Mouse (Mus musculus): ENCODE measurements at regions not wholly inside any gene's neighbourhood (a gene's known extent, or its start where the extent isn't known, plus 50 kb on each side); places are given as distances from the start of the nearest gene placed in this dataset.

GRCm38 (mm10) chr14:24550763-24551471, 64.0 kb downstream of the Rps24 start:
- no peak overlapping the region for H3K9ac ChIP-seq
- H3K4me2 ChIP-seq: no peak overlapping the region
- no peak overlapping the region for H3K27ac ChIP-seq (replicated peaks)
- no peaks in the 10 kb centered on the region for H3K27me3 ChIP-seq (replicated peaks)
- no peaks in the 10 kb centered on the region for H3K36me3 ChIP-seq
- WGBS: 60% methylated on average over 7 of the region's 7 CpGs
- no peak for ATAC-seq (ENCODE audit: extremely low read depth, insufficient number of reproducible peaks, low FRiP score, low TSS enrichment)
- no peak overlapping the region for H3K4me3 ChIP-seq
- no peaks in the 10 kb centered on the region for H3K4me1 ChIP-seq
- 0 out of 2 replicates have a peak, but pooled peaks cover 4% of the 10 kb centered on the region for H3K9me3 ChIP-seq

GRCm38 (mm10) chr14:24551472-24551783, 64.5 kb downstream of the Rps24 start:
- Histone ChIP-seq H3K9me3 (0 out of 2 replicates have a peak, but pooled peaks cover 4% of the 10 kb centered on the region), H3K36me3 (no peaks in the 10 kb centered on the region), H3K4me3 (no peak overlapping the region), H3K9ac (no peak overlapping the region), H3K27ac (replicated peaks) (no peak overlapping the region), H3K4me2 (no peak overlapping the region), H3K27me3 (replicated peaks) (no peaks in the 10 kb centered on the region), H3K4me1 (no peaks in the 10 kb centered on the region)
- WGBS: 67% methylated on average over 3 of the region's 3 CpGs
- no peak for ATAC-seq (ENCODE audit: extremely low read depth, insufficient number of reproducible peaks, low FRiP score, low TSS enrichment)

DNA sequence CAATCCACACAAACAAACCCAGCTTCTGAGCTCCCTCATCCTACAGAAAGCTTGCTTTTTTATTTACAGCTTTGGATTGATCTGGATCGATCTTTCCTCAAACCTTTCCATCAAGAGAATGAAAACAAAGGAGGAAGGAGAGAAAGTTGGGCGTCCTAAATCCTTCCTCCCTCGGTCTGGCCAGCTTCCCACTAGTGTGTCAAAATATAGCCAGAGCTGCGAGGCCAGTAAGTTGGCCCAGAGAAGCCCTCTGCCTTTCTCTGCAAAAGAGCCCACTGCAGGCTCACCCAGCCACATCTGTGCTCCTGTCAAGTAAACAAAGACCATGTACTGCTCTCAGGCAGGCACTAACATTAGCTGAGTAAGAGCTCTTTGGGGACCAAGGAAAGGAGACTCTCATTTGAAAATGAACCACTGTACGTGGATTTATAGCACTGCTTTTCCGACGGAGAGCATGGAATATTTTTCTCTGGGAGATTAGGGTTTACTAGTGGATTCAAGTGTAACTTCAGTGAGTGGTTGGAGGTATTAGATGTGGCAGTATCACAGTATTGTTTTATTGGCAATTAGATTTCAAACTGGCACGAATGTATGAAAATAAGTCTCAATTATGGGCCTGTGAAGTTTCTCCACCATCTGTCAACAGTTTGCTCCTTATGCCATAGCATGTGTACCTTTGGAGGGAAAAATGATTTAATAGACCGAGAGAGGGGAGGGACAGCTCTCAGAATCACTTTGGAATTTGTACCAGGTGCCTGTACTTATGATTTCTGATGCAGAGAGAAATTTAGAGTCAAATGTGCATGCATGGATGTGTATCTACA, 78.1 kb downstream of the Rps24 start:
- Histone ChIP-seq H3K27me3 (replicated peaks) (no peaks in the 10 kb centered on the region), H3K4me3 (no peak overlapping the region), H3K4me1 (peaks cover 11% of the 10 kb centered on the region; the same call in 1 of the 2 replicates), H3K4me2 (no peak overlapping the region), H3K9me3 (no peaks in the 10 kb centered on the region), H3K27ac (replicated peaks) (no peak overlapping the region), H3K9ac (no peak overlapping the region), H3K36me3 (no peaks in the 10 kb centered on the region)
- WGBS: 51% methylated on average over 9 of the region's 9 CpGs
- ATAC-seq (ENCODE audit: extremely low read depth, insufficient number of reproducible peaks, low FRiP score, low TSS enrichment): no peak

GRCm38 (mm10) chr14:24565718-24566322, 78.9 kb downstream of the Rps24 start:
- peaks cover 11% of the 10 kb centered on the region; the same call in 1 of the 2 replicates for H3K4me1 ChIP-seq
- 78% methylated on average over 10 of the region's 10 CpGs for WGBS
- H3K9me3 ChIP-seq: no peaks in the 10 kb centered on the region
- H3K4me2 ChIP-seq: no peak overlapping the region
- no peaks in the 10 kb centered on the region for H3K36me3 ChIP-seq
- no peaks in the 10 kb centered on the region for H3K27me3 ChIP-seq (replicated peaks)
- no peak overlapping the region for H3K4me3 ChIP-seq
- no peak overlapping the region for H3K27ac ChIP-seq (replicated peaks)
- ATAC-seq (ENCODE audit: extremely low read depth, insufficient number of reproducible peaks, low FRiP score, low TSS enrichment): no peak
- no peak overlapping the region for H3K9ac ChIP-seq

- H3K9me3 ChIP-seq: no peaks in the 10 kb centered on the region
- H3K9ac ChIP-seq: no peak overlapping the region
- peak overlapping the region; percentile 81 for H3K27ac ChIP-seq (replicated peaks)
- H3K27me3 ChIP-seq (replicated peaks): no peaks in the 10 kb centered on the region; the same call in 1 of the 2 replicates
- 34% methylated on average over 5 of the region's 5 CpGs for WGBS
- H3K4me2 ChIP-seq: peak overlapping the region; percentile 8; the same call in 1 of the 2 replicates
- H3K4me3 ChIP-seq: no peak overlapping the region
- no peak for ATAC-seq (ENCODE audit: extremely low read depth, insufficient number of reproducible peaks, low FRiP score, low TSS enrichment)
- no peaks in the 10 kb centered on the region for H3K36me3 ChIP-seq
- peaks cover 34% of the 10 kb centered on the region for H3K4me1 ChIP-seq
Measured at GRCm38 (mm10) chr14:24575111-24575510, 88.2 kb downstream of the Rps24 start.

DNA sequence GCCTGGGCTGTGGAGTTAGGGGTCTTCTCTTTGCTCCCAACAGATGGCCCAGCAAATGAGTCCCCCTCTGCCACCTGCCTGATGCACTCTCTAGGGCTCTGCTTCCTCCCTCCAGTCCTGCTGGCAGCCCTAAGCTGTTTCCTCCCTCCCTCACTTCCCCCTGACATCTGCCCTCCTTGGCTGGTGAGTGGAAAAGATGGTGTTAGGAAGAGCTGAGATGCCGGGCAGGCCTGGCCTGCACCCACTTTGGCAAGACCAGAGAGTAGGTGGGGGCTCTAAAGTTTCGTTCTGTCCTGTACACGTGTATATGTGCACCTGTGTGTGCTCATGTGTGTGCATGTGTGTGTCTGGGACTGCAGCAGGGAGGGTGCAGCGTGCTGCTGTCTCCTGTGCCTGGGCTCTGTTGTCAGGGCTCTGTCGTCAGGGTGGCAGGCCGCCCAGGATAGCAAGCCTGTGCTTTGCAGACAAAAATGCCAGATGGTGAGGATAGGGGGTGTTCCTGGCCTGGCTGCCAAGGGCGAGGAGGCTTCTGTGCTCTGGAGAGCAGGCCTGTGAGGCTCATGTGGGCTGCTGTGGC, 91.7 kb downstream of the Rps24 start:
- no peaks in the 10 kb centered on the region for H3K9me3 ChIP-seq
- no peaks in the 10 kb centered on the region for H3K36me3 ChIP-seq
- H3K4me3 ChIP-seq: no peak overlapping the region
- no peak for ATAC-seq (ENCODE audit: extremely low read depth, insufficient number of reproducible peaks, low FRiP score, low TSS enrichment)
- 28% methylated on average over 7 of the region's 7 CpGs for WGBS
- H3K27me3 ChIP-seq (replicated peaks): no peaks in the 10 kb centered on the region; the same call in 1 of the 2 replicates
- H3K27ac ChIP-seq (replicated peaks): peak overlapping the region; percentile 8
- peak overlapping the region; percentile 12; the same call in 1 of the 2 replicates for H3K9ac ChIP-seq
- peaks cover 34% of the 10 kb centered on the region for H3K4me1 ChIP-seq
- no peak overlapping the region for H3K4me2 ChIP-seq

GRCm38 (mm10) chr14:24579153-24579795, 92.3 kb downstream of the Rps24 start:
- no peak for ATAC-seq (ENCODE audit: extremely low read depth, insufficient number of reproducible peaks, low FRiP score, low TSS enrichment)
- Histone ChIP-seq H3K9ac (no peak overlapping the region), H3K4me3 (no peak overlapping the region), H3K4me2 (no peak overlapping the region), H3K9me3 (no peaks in the 10 kb centered on the region), H3K4me1 (peaks cover 34% of the 10 kb centered on the region), H3K27me3 (replicated peaks) (no peaks in the 10 kb centered on the region; the same call in 1 of the 2 replicates), H3K27ac (replicated peaks) (peak overlapping the region; percentile 8), H3K36me3 (no peaks in the 10 kb centered on the region)
- WGBS: 31% methylated on average over 9 of the region's 9 CpGs

GRCm38 (mm10) chr14:24586133-24586908, 99.4 kb downstream of the Rps24 start:
- H3K9ac ChIP-seq: no peak overlapping the region
- 50% methylated on average over 7 of the region's 7 CpGs for whole genome bisulfite sequencing

GRCm38 (mm10) chr14:24586982-24587672, 100.2 kb downstream of the Rps24 start:
- Histone ChIP-seq H3K27ac (replicated peaks) (no peak overlapping the region; the same call in 1 of the 2 replicates), H3K9ac (no peak overlapping the region), H3K27me3 (replicated peaks) (no peaks in the 10 kb centered on the region), H3K9me3 (no peaks in the 10 kb centered on the region), H3K36me3 (no peaks in the 10 kb centered on the region), H3K4me2 (no peak overlapping the region), H3K4me1 (peaks cover 5% of the 10 kb centered on the region; the same call in 1 of the 2 replicates), H3K4me3 (no peak overlapping the region)
- no peak for ATAC-seq (ENCODE audit: extremely low read depth, insufficient number of reproducible peaks, low FRiP score, low TSS enrichment)
- 51% methylated on average over 12 of the region's 12 CpGs for WGBS

More at GRCm38 (mm10) chr14:24586133-24586908, 99.4 kb downstream of the Rps24 start:
- no peaks in the 10 kb centered on the region for H3K36me3 ChIP-seq
- no peaks in the 10 kb centered on the region for H3K27me3 ChIP-seq (replicated peaks)
- no peak overlapping the region for H3K4me2 ChIP-seq
- ATAC-seq (ENCODE audit: extremely low read depth, insufficient number of reproducible peaks, low FRiP score, low TSS enrichment): no peak
- H3K4me1 ChIP-seq: peaks cover 5% of the 10 kb centered on the region; the same call in 1 of the 2 replicates
- H3K4me3 ChIP-seq: no peak overlapping the region
- H3K9me3 ChIP-seq: no peaks in the 10 kb centered on the region
- H3K27ac ChIP-seq (replicated peaks): no peak overlapping the region; the same call in 1 of the 2 replicates

GRCm38 (mm10) chr14:24588041-24588440, 101.1 kb downstream of the Rps24 start:
- WGBS: 64% methylated on average over 3 of the region's 3 CpGs
- H3K9ac ChIP-seq: no peak overlapping the region
- no peak overlapping the region for H3K4me3 ChIP-seq
- no peaks in the 10 kb centered on the region for H3K27me3 ChIP-seq (replicated peaks)
- H3K36me3 ChIP-seq: no peaks in the 10 kb centered on the region
- no peaks in the 10 kb centered on the region for H3K9me3 ChIP-seq
- no peak overlapping the region for H3K27ac ChIP-seq (replicated peaks)
- H3K4me1 ChIP-seq: peaks cover 5% of the 10 kb centered on the region; the same call in 1 of the 2 replicates
- no peak overlapping the region for H3K4me2 ChIP-seq
- no peak for ATAC-seq (ENCODE audit: extremely low read depth, insufficient number of reproducible peaks, low FRiP score, low TSS enrichment)
